16 mouse cellular contexts compared by ENCODE assay signal in genomic region chr2:38583982-38584381, GRCm38 (mm10). TPM values are rescaled to one million over a fixed set of nuclear protein-coding genes. Genes with fewer than 3 reads are reported as not detected.
DNase-seq lines count a peak whose midpoint lies in the region; ATAC-seq and TF ChIP-seq lines count a peak whose summit lies in the region.
"Had no signal": no experiment of that assay in that cellular context is flagged by ENCODE, and none has a peak within 500 bp of the region (broad histone marks: within the 10 kb centered on the region; RNA-seq: fewer than 3 reads in every experiment).

No protein-coding gene starts in this region.

- peaks cover 24% of the 10 kb centered on the region; the same call in 1 of the 2 replicates for H3K36me3 ChIP-seq in neural tube, embryonic 12.5 days
- H3K36me3 ChIP-seq in neural tube, embryonic 15.5 days, result peaks cover 23% of the 10 kb centered on the region
- peaks cover 5% of the 10 kb centered on the region; the same call in 1 of the 2 replicates for H3K36me3 ChIP-seq in forebrain, embryonic 15.5 days
- peaks cover 36% of the 10 kb centered on the region for H3K36me3 ChIP-seq in midbrain, embryonic 12.5 days

- H3K4me3 ChIP-seq in neural tube, embryonic 12.5 days, result no peak overlapping the region
- no peak overlapping the region for H3K4me3 ChIP-seq in neural tube, embryonic 15.5 days (replicated peaks)
- H3K4me3 ChIP-seq in forebrain, embryonic 15.5 days, result no peak overlapping the region
- no peak overlapping the region for H3K4me3 ChIP-seq in midbrain, embryonic 12.5 days
- no peak overlapping the region for H3K4me3 ChIP-seq in layer of hippocampus, adult 2 months
- H3K4me3 ChIP-seq: embryonic facial prominence, embryonic 15.5 days; lung, embryonic 15.5 days had no signal

- DNase-seq in c-Kit-positive CD71-positive TER-119-positive erythroid progenitor cells, embryonic 14.5 days (ENCODE audit: low spot score), result no peak
- no peak for DNase-seq in kidney, adult 18-20 months
- no peak for DNase-seq in layer of hippocampus, adult 2 months (ENCODE audit: low spot score in 2 of 2)
- DNase-seq: adrenal gland, postnatal 25 days; cerebellum, adult 9-11 months; gastrocnemius, postnatal 10 days; kidney, adult 9 months; liver; right cerebral cortex, adult 18-20 months had no signal

- no peak for TF ChIP-seq CTCF in layer of hippocampus, adult 2 months (conservative IDR thresholded peaks at IDR 0.05)

- ATAC-seq in neural tube, embryonic 12.5 days (ENCODE audit: low FRiP score, low read depth), result no peak
- no peak for ATAC-seq in neural tube, embryonic 15.5 days (ENCODE audit: low FRiP score)
- ATAC-seq in forebrain, embryonic 15.5 days (replicated peaks), result peak; percentile 24; the same call in 1 of the 2 replicates
- ATAC-seq in midbrain, embryonic 12.5 days (ENCODE audit: low FRiP score, low read depth), result no peak

- H3K4me2 ChIP-seq in neural tube, embryonic 12.5 days (replicated peaks), result no peak overlapping the region
- no peak overlapping the region for H3K4me2 ChIP-seq in neural tube, embryonic 15.5 days
- H3K4me2 ChIP-seq in forebrain, embryonic 15.5 days (replicated peaks), result no peak overlapping the region
- H3K4me2 ChIP-seq in midbrain, embryonic 12.5 days (replicated peaks), result no peak overlapping the region
- H3K4me2 ChIP-seq: embryonic facial prominence, embryonic 15.5 days; lung, embryonic 15.5 days had no signal

- H3K9ac ChIP-seq in neural tube, embryonic 12.5 days, result no peak overlapping the region
- no peak overlapping the region for H3K9ac ChIP-seq in neural tube, embryonic 15.5 days (replicated peaks)
- no peak overlapping the region for H3K9ac ChIP-seq in forebrain, embryonic 15.5 days (replicated peaks)
- 0 out of 2 replicates have a peak overlapping the region, but pooled peaks have one; percentile 7 for H3K9ac ChIP-seq in midbrain, embryonic 12.5 days (replicated peaks)
- H3K9ac ChIP-seq: embryonic facial prominence, embryonic 15.5 days; lung, embryonic 15.5 days had no signal

- H3K27me3 ChIP-seq in neural tube, embryonic 12.5 days (replicated peaks), result no peaks in the 10 kb centered on the region
- no peaks in the 10 kb centered on the region for H3K27me3 ChIP-seq in neural tube, embryonic 15.5 days (replicated peaks)
- no peaks in the 10 kb centered on the region for H3K27me3 ChIP-seq in forebrain, embryonic 15.5 days
- no peaks in the 10 kb centered on the region for H3K27me3 ChIP-seq in midbrain, embryonic 12.5 days
- H3K27me3 ChIP-seq: embryonic facial prominence, embryonic 15.5 days; lung, embryonic 15.5 days had no signal

- H3K4me1 ChIP-seq in neural tube, embryonic 12.5 days, result peaks cover 40% of the 10 kb centered on the region
- peaks cover 24% of the 10 kb centered on the region for H3K4me1 ChIP-seq in neural tube, embryonic 15.5 days
- peaks cover 47% of the 10 kb centered on the region for H3K4me1 ChIP-seq in forebrain, embryonic 15.5 days
- H3K4me1 ChIP-seq in midbrain, embryonic 12.5 days, result peaks cover 54% of the 10 kb centered on the region
- H3K4me1 ChIP-seq: embryonic facial prominence, embryonic 15.5 days had no signal

- no peaks in the 10 kb centered on the region for H3K9me3 ChIP-seq in neural tube, embryonic 12.5 days
- no peaks in the 10 kb centered on the region for H3K9me3 ChIP-seq in neural tube, embryonic 15.5 days (replicated peaks)
- no peaks in the 10 kb centered on the region for H3K9me3 ChIP-seq in forebrain, embryonic 15.5 days
- no peaks in the 10 kb centered on the region for H3K9me3 ChIP-seq in midbrain, embryonic 12.5 days
- H3K9me3 ChIP-seq: embryonic facial prominence, embryonic 15.5 days; lung, embryonic 15.5 days had no signal

- 81% methylated on average over 2 of the region's 2 CpGs for WGBS in neural tube, embryonic 12.5 days
- 56% methylated on average over 2 of the region's 2 CpGs for WGBS in neural tube, embryonic 15.5 days
- WGBS in forebrain, embryonic 15.5 days, result 28% methylated on average over 2 of the region's 2 CpGs
- WGBS in midbrain, embryonic 12.5 days, result 78% methylated on average over 2 of the region's 2 CpGs

- 0 out of 2 replicates have a peak overlapping the region, but pooled peaks have one; percentile 8 for H3K27ac ChIP-seq in neural tube, embryonic 12.5 days
- H3K27ac ChIP-seq in neural tube, embryonic 15.5 days (replicated peaks), result no peak overlapping the region
- H3K27ac ChIP-seq in forebrain, embryonic 15.5 days (replicated peaks), result peak overlapping the region; percentile 79
- peak overlapping the region; percentile 91 for H3K27ac ChIP-seq in midbrain, embryonic 12.5 days (replicated peaks)
- no peak overlapping the region for H3K27ac ChIP-seq in layer of hippocampus, adult 2 months
- H3K27ac ChIP-seq: embryonic facial prominence, embryonic 15.5 days; lung, embryonic 15.5 days; macrophage had no signal

RNA-seq across cellular contexts. Expression of gene Psmb7, which starts 59.9 kb away (rescaled TPM):
- 290 and 299 TPM in 2 replicates for polyA plus RNA-seq in neural tube, embryonic 12.5 days (2016; fragmentation: Nextera tagmentation; extraction: Ambion mirVana)
- 283 and 284 TPM in 2 replicates for polyA plus RNA-seq in neural tube, embryonic 15.5 days (2015; fragmentation: Nextera tagmentation; extraction: Ambion mirVana)
- 302 and 304 TPM in 2 replicates for polyA plus RNA-seq in forebrain, embryonic 15.5 days (2015; fragmentation: Nextera tagmentation; extraction: Ambion mirVana)
- 273 and 282 TPM in 2 replicates for polyA plus RNA-seq in midbrain, embryonic 12.5 days (2016; fragmentation: Nextera tagmentation; extraction: Ambion mirVana)
- total RNA-seq in layer of hippocampus, adult 2 months (2021), result 100 to 1,000 TPM; 186 to 198 TPM

Comparison
In these comparisons a context has a peak if more than half of its experiments do, and no peak if none do; other contexts are left out.
1. H3K27ac ChIP-seq: peak in neural tube, embryonic 12.5 days (single experiment), forebrain, embryonic 15.5 days (single experiment) and midbrain, embryonic 12.5 days (single experiment); none in neural tube, embryonic 15.5 days (single experiment) and layer of hippocampus, adult 2 months (single experiment).